Mouse (Mus musculus) CH12F3 (cell line): ENCODE data around the gene Kcnc4.

Experiments used
- in situ Hi-C: fragments of 300-500 bp; cut with MboI; formaldehyde crosslinking; loops from 2 replicates; pipeline ENCODE4 v1.14.3; 2020; ENCODE audit warnings: low sequenced_read_pairs

Kcnc4 gene

GRCm38 (mm10) chr3:107458528-107459195 is 690 bp downstream of the Kcnc4 start:
- in situ Hi-C loops = no loop called here

GRCm38 (mm10) chr3:107458104-107458503 is 1.2 kb downstream of the Kcnc4 start:
- in situ Hi-C loops = no loop called here

- in situ Hi-C loops = no loop called here
Measured at GRCm38 (mm10) chr3:107454280-107454679, 5.1 kb downstream of the Kcnc4 start.

GRCm38 (mm10) chr3:107446822-107447221 is 12.5 kb downstream of the Kcnc4 start:
- in situ Hi-C loops = no loop called here

- in situ Hi-C loops = no loop called here
Measured at GRCm38 (mm10) chr3:107443866-107444265, 15.5 kb downstream of the Kcnc4 start.

- in situ Hi-C loops = no loop called here
Measured at GRCm38 (mm10) chr3:107442191-107442590, 17.2 kb downstream of the Kcnc4 start.

GRCm38 (mm10) chr3:107441306-107441705 is 18.0 kb downstream of the Kcnc4 start:
- in situ Hi-C loops = no loop called here

- in situ Hi-C loops = no loop called here
Measured at GRCm38 (mm10) chr3:107439280-107439679, 20.1 kb downstream of the Kcnc4 start.

- in situ Hi-C loops = no loop called here
Measured at GRCm38 (mm10) chr3:107437666-107438065, 21.7 kb downstream of the Kcnc4 start.

- in situ Hi-C loops = no loop called here
Measured at GRCm38 (mm10) chr3:107436434-107436833, 22.9 kb downstream of the Kcnc4 start.

- in situ Hi-C loops = no loop called here
Measured at GRCm38 (mm10) chr3:107433614-107434013, 25.7 kb downstream of the Kcnc4 start.

- in situ Hi-C loops = no loop called here
Measured at GRCm38 (mm10) chr3:107431268-107431667, 28.1 kb downstream of the Kcnc4 start.

GRCm38 (mm10) chr3:107424258-107425041 is 34.9 kb downstream of the Kcnc4 start:
- in situ Hi-C loops = no loop called here

GRCm38 (mm10) chr3:107420156-107420555 is 39.2 kb downstream of the Kcnc4 start:
- in situ Hi-C loops = no loop called here

- in situ Hi-C loops = no loop called here
Measured at GRCm38 (mm10) chr3:107417287-107417644, 42.1 kb downstream of the Kcnc4 start.

- in situ Hi-C loops = no loop called here
Measured at GRCm38 (mm10) chr3:107416541-107417286, 42.6 kb downstream of the Kcnc4 start.

GRCm38 (mm10) chr3:107413093-107413492 is 46.3 kb downstream of the Kcnc4 start:
- in situ Hi-C loops = no loop called here

- in situ Hi-C loops = no loop called here
Measured at GRCm38 (mm10) chr3:107412509-107412908, 46.8 kb downstream of the Kcnc4 start.

GRCm38 (mm10) chr3:107411669-107412068 is 47.7 kb downstream of the Kcnc4 start:
- in situ Hi-C loops = no loop called here

GRCm38 (mm10) chr3:107401401-107401800 is 58.0 kb downstream of the Kcnc4 start:
- in situ Hi-C loops = no loop called here

GRCm38 (mm10) chr3:107399991-107400640 is 59.2 kb downstream of the Kcnc4 start:
- in situ Hi-C loops = no loop called here
